Mouse (Mus musculus) G1E (cell line): ENCODE measurements around the gene Rere.

ENCODE experiments used
- CTCF ChIP-seq: IDR thresholded peaks from 2 replicates; pipeline ENCODE4 v1.5.1; 2012; ENCODE audit warnings: low read depth, low read length, inconsistent platforms, mixed read lengths
- POLR2AphosphoS5 ChIP-seq: IDR thresholded peaks from 2 replicates; pipeline ENCODE4 v1.6.1; 2012; ENCODE audit warnings: low read depth, low read length, inconsistent platforms; ENCODE audit not compliant: insufficient replicate concordance

DNA sequence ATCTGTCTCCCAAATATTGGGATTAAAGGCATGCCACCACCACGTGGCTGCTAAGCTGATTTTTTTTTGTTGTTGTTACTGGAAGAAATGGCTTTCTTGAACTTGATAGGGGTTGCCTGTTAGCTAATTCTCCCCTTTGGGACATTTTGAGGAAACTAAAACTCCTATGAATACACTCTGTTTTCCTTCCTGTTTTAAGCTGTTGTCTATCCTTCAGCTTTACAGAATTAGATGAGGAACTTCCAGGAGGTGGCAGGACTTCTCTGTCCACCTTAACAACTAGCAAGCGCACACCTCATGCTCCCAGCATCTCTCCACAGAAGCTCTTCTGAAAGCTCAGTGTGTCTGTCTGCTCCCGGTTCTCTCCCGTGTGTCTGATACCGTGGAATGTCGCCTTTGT, 157.2 kb downstream of the Rere start:
- TF ChIP-seq CTCF (no peak), POLR2AphosphoS5 (no peak)
